Mouse (Mus musculus): ENCODE results near the gene Pih1d1.
"Not testable (repeated sequence)": the region's sequence is repeated elsewhere in the genome, so short reads cannot be mapped to it uniquely, and the experiment has no call there.

The Pih1d1 gene

DNA sequence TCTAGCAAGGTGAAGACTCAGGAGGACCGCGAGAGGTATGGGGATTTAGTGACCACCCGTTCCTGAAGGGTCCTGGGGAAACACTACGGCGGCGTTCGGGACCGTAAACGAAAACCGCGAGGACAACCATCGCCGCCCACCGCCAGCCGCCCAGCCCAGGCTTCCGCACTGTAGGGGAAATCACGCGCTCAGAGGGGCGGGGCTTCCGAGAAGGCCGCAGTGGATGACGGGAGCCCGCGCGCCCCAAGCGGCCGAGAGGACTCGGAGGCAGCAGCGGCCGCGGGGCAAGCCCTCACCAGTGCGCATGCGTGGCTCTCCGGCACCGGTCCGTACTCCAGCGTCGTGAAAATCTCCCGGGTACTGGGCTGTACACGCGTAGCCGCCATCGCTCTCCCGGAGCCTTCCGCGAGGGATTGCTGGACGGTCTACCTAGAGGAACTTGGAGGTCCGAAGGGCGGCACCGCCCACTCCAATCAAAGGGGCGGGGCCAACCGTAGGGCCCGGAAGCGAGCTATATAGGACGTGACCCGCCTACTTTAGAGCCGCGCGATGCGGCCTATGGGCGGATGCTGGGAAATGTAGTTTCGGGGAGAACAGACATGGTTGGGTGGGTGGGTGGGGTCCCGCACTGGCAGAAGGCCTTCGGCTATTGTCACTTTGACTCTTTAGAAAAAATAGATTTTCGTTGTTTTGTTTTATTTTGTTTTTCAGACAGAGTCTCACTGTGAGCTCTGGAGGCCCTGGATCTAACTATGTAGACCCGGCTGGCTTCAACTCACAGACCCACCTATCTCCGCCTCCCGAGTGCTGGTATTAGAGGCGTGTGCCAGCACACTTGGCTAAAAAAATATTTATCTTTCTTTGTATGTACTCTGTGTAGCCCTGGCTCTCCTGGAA lies at the start of gene Pih1d1, which contains the start of gene Aldh16a1:
Gene Pih1d1 (plus strand): TSS at position 208 of the 897 bp plus-strand sequence.
Gene Aldh16a1 (minus strand): TSS at position 489 of the 897 bp plus-strand sequence.
- DNase-seq (ENCODE audit: low spot score in 2 of 2) = peak; percentile 93 to 95

DNA sequence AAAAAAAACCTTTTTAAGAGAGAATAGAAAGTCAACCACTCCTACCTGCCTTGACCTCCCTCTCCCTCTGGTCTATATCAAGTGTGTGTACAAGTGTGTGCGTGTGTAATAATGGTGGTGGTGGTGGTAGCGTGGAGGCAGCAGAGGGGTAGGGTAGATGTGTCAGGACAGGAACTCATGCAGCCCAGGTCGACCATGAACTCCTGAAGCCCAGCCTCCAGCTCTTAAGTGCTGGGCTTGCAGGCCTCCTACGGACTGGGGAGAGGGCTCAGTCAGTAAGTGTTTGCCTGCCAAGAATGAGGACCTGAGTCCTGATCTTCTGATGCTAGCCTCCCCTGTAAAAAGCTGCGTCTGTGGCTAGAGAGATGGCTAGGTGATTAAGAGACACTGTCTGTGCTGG lies 49.2 kb upstream of the Pih1d1 start:
- DNase-seq (ENCODE audit: low spot score in 2 of 2) = no peak

DNA sequence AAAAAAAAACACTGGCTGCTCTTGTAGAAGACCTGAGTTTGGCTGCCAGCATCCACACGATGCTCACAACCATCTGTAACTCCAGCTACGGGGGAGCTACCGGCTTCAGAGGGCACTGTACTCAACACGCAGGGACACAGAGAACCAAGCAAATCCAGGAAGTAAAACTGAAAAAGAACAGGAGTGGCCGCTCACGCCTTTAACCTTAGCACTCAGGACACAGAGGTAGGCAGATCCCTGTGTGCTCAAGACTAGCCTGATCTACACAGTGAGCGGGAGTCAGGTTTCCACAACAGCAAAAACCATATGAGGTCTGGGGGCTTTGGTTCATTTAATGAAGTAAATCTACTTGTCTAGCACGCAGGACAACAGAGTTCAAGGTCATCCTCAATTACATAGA lies 48.6 kb upstream of the Pih1d1 start:
- no peak for DNase-seq (ENCODE audit: low spot score in 2 of 2)

DNA sequence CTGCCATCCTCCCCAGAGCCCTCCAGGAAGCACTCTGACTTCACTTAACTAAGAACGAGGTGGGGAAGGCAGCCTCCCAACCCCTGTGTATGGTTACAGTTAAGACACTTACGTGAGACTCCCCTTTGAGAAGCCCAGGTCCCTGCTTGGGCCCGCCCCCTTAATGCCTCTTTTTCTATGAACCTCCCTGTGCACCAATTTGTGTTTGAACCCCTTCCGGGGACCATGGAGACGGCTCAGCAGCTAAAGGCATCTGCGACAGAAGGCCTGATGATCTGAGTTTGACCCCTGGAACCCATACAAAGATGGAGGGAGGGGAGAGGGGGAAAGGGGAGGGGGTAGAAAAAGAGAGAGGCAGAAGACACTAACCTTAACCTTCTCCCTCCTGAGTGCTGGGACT lies 47.7 kb upstream of the Pih1d1 start:
- DNase-seq (ENCODE audit: low spot score in 2 of 2) = no peak

DNA sequence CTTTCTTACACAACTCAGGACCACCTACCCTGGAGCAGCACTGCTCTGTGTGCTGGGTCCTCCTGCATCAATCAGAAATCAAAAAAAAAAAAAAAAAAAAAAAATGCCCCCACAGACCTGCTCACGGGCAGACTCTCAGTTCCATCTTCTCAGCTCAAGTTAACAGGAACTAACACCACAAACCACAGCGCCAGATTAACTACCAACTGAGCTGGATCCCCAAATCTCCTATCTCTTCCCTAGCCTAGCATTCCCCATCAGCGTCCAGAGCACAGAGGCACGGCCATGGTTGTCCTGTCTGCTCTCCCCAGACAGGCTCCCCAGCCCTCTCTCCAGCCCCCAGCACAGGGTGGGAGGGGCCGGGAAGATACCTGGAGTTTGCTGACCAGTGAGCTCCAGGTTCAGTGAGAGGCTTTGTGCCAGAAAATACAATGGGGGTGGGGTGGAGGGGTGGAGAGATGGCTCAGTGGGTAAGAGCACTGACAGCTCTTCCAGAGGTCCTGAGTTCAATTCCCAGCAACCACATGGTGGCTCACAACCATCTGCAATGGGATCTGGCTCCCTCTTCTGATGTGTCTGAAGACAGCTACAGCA lies 47.0 kb upstream of the Pih1d1 start:
- DNase-seq (ENCODE audit: low spot score in 2 of 2) = no peak

DNA sequence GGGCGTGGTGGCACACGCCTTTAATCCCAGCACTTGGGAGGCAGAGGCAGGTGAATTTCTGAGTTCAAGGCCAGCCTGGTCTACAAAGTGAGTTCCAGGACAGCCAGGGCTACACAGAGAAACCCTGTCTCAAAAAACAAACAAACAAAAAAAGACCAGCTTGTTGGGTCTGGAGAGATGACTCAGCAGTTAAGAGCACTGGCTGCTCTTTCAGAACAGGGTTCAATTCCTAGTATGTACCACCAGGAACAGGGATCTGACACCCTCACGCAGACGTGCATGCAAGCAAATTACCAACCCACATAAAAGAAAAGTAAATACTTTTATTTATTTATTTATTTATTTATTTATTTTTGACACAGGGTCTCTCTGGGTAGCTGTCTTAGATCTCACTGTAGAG lies 44.0 kb upstream of the Pih1d1 start:
- DNase-seq (ENCODE audit: low spot score in 2 of 2) = not testable (repeated sequence)

DNA sequence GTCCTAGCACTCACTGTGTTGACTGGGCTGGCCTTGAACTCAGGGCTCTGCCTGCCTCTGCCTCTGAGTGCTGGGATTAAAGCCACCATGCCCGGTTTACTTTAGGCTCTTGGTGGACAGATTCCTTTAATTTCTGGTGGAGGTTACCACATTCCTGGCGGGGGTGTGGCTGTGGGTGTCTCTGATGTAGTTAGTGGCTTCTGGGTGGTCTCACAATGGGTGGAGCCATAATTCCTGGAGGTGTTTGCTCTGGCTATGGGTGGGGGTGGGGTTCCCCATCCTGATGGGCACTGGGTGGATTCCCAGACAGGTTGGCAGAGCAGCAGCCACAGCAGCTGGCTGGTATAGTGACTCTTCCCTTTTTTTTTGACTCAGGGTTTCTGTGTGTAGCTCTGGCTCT lies 42.2 kb upstream of the Pih1d1 start:
- no peak for DNase-seq (ENCODE audit: low spot score in 2 of 2)

DNA sequence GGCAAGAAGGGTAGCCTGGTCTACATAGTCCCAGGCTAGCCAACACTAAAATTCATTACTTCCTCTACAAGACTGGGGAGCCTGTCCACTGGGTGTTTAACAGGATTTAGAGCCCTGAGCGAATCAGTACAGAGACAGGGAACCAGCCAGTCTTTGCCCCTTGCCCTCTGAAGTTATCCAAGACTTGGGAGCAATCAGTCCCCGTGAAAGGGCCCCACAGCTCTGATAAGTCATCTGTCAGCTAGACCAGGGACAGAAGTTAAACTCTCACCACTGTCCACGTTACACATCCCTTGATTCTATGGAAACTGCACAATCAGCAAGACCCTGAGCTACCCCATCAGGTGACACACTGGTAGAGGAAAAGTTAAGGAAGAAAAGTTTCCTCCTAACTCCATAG lies 41.6 kb upstream of the Pih1d1 start:
- DNase-seq (ENCODE audit: low spot score in 2 of 2) = no peak

DNA sequence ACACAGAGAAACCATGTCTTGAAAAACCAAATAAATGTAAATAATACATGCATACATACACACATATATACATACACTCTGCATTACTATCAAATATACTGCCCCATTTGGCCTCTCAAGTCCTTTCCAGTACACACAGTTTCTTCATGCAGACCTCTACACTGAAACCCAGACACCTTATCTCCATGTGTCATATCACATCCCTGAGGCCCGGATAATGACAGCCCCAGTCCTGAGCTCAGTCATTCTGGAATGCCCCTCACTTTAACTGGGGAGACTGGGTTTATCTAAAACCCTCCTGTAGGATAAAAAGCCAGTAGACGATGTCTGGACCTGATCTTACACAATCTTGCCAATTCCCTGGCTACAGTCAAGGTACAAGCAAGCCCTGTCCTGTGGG lies 40.6 kb upstream of the Pih1d1 start:
- DNase-seq (ENCODE audit: low spot score in 2 of 2) = no peak

DNA sequence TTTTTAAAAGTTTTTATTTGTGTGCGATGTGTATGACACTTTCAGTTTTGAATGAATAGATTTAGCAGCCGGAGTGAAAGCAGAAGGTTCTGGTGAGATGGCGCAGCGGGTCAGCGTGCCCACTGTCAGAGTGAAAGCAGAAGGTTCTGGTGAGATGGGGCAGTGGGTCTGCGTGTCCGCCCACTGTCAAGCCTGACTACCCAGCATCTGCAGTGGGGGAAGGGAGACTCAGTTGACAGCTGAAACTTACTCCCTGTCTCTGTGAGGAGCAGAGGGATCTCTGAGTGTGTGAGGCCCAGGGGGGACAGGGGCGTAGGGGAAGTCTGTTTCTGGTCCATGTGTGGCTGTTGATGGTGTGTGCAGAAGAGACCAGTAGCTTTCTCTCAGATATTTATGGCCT lies 36.5 kb upstream of the Pih1d1 start:
- no peak for DNase-seq (ENCODE audit: low spot score in 2 of 2)

DNA sequence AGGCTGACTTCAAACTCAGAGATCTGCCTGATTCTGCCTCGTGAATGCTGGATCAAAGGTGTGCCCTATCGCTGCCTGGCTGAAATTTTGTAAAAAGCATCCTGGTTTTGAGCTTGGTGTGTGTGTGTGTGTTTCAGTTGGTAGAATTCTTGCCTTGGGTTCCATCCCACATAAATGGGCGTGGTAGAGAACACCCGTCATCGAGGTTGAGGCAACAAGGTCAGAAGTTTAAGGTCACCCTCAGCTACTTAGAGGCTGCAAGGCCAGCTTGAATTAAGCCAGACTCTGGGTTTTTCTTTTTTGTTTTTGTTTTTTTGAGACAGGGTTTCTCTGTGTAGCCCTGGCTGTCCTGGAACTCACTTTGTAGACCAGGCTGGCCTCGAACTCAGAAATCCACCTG lies 35.8 kb upstream of the Pih1d1 start:
- no peak for DNase-seq (ENCODE audit: low spot score in 2 of 2)

DNA sequence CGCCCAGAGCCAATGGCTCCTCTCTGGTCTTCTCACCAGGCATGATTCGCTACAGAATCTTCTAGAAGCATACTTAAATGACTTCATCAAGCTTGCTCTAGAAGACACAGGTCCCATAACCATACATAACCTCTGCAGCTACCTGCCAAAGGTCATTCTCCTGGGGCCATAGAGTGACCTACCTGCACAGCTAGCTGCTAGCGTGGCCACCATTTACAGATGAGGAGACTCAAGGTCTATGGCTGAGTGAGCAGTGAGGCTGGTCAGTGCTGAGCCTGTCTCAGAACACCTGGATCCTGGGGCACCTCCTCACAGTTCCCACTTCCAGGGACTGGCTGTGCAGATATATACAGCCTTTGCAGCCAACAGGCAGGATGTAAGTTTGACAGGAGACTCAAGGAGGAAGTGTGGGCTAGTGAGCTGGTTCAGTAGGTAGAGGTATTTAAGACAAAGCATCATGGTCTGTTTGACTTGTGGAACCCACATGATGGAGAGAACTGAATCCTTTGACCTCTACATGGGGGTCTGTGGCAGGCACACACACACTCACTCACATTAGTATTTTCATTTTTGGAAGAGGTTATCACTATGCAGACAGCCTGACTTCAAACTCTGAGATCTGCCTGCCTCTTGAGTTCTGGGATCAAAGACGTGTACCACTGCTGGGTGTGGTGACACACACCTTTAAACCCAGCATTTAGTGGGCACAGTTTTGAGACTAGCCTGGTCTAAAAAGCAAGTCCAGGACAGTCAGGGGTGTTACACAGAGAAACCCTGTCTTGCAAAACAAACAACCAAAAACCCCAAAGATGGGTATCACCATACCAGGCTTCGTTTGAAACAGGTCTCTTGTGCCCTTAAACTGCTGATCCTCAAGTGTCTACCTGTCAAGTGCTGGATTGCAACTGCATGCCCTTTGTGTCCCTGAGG lies 34.1 kb upstream of the Pih1d1 start:
- DNase-seq (ENCODE audit: low spot score in 2 of 2) = no peak

DNA sequence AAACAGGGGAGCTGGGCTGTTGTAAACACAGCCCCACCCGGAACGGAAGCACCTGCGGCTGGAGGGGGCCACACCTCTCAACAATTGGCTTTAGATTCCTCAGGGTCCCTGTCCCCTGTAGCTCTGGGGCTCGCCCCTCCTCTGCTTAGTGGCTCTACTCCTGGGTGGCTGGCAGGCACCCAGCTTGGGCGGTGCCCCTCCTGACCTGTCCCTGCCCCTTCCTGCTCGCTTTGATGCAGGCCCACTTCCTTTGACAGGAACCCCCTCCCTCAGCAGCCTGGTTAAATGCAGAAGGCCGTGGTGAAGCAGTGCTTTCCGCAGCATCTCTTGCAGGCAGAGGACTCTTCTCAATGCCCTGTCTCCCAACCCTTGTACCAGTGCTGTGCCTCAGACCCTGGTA lies 32.7 kb upstream of the Pih1d1 start:
- peak; percentile 61 to 63 for DNase-seq (ENCODE audit: low spot score in 2 of 2)

DNA sequence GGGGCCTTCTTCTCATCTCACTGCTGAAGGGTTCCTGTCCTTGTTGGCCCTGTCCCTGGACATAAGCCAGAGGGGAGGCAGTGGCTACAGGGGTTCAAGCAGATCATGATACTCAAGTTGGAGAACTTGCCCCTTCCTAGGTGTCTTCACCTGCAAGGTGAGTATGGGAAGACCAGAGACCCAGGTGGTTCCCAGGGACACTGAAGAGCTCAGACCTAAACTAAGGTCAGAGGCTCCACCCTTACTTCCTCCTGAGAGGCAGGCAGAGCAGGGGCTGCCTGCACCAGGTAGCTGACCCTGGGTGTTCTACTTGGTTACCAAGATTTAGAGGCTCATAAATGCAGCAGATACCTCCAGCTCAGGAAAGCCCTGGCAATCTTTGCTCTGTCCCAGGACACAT lies 32.1 kb upstream of the Pih1d1 start:
- DNase-seq (ENCODE audit: low spot score in 2 of 2) = no peak

DNA sequence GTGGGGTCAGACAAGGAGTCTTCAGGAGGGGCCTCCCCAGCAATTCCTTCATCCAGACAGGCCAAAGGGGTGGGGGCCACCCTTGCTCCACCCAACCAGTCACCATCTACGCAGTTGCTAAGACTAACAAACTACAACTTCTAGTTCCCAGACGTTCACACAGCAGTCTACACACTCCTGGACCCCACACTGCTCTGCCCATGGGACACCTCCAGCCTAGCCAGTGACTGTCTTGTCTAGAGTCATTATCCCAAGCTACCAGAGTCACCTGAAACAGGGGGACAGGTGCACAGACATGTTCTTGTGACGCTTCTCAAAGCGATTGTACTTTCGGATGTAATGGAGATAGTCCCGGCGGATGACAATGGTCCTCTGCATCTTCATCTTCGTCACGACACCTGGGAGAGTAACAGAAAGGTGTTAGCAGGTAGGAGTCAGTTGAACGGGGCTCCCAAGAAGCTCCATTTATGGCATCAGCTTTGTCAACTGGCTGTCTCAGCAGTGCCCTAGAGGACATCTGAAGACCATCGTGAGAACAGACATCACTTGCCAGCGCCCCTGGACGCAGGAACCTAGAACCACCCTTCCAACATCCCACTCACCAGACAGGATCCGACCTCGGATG lies 31.4 kb upstream of the Pih1d1 start:
- no peak for DNase-seq (ENCODE audit: low spot score in 2 of 2)

DNA sequence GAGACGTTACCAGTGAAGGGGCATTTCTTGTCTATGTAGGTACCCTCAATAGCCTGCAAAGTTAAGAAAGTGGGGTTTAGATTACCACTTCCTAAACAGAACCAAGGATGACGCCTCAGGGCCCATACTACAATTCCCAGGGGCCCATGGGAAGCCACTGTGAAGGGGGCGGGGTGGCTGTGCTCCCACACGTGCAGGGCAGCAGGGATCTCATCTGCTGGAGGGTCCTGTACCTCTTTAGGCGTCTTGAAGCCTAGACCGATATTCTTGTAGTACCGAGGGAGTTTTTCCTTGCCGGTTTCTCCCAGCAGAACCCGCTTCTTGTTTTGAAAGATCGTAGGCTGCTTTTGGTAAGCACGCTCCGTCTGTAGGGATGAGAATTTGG lies 30.9 kb upstream of the Pih1d1 start:
- no peak for DNase-seq (ENCODE audit: low spot score in 2 of 2)

DNA sequence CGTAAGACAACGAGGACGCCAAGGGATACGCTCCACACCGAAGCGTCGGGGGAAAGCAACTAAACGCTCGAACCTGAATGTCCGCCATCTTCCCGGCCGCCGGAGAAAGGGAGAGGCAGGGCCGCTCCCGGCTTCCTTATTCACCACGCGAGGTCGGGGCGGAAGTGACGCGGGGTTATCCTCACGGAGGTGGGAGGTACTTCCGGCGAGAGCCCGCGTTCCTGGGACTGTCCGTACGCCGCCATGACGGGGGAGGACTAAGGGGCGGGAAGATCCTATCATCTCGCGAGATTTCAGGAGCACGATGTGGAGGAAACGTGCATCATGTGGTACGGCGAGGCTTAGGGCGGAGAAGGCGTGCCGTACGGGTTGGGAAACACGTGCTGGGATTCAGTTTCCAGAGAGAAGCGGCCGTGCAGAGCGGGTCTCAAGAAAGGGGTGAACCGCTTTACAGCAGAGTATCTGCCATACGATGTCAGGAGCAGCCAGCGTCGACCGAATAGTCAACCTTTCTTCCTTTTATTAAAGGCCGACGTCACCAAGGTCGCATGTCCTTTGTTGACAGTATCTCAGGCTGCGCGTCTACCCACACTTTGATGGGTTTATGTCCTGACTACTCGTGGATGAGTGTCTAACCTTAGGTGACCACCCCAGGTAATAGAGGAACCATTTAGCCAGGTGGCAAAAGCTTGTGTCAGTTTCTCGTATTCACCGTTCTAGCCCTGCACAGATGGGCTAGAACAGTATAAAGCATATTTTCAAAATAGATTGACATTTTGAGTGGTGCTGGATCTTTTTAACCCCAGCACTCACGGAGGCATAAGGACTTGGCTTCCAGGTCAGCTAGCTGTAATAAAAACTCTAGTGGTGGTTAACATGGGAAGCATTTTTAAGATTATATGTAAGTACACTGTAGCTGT lies 29.6 kb upstream of the Pih1d1 start, which contains the start of gene Rps11:
Gene Rps11 (minus strand): TSS at position 216 of the 920 bp plus-strand sequence.
- peak; percentile 95 to 98 for DNase-seq (ENCODE audit: low spot score in 2 of 2)

DNA sequence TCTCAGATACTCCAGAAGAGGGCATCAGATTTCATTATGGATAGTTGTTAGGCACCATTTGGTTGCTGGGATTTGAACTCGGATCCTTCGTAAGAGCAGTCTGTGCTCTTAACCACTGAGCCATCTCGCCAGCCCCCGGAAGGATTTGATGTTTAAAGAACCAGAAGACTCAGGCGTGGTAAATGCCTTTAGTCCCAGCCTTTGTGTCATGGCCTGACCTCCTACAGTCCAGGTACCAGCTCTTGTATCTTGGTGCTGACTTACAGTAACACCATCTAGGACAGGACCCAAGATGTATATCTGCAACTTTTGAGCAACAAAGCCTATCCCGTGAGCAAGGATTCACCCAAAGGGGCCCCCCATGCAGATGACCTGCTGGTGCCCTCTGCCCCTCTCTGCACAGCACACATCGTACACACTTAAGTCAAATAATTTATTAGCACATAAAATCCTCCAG lies 28.9 kb upstream of the Pih1d1 start:
- DNase-seq (ENCODE audit: low spot score in 2 of 2) = no peak

DNA sequence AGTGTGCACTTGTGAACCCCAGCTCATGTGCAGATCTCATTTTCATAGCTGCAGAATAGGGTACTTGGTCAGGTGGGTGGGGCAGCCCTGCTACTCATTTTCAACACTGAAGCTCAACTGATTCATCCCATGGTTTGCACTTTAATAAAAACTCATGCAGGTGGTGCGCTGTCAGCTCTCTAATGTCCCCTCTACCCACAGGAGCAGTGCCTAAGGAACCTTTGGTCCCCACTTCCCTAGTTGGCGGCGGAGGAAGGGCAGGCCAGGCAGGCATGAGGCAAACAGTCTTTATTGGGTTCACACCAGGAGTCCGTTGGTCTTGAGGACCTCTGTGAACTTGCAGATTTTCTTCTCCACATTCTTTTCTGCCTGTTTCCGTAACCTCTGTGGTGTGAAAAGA lies 28.5 kb upstream of the Pih1d1 start:
- not testable (repeated sequence) for DNase-seq (ENCODE audit: low spot score in 2 of 2)

DNA sequence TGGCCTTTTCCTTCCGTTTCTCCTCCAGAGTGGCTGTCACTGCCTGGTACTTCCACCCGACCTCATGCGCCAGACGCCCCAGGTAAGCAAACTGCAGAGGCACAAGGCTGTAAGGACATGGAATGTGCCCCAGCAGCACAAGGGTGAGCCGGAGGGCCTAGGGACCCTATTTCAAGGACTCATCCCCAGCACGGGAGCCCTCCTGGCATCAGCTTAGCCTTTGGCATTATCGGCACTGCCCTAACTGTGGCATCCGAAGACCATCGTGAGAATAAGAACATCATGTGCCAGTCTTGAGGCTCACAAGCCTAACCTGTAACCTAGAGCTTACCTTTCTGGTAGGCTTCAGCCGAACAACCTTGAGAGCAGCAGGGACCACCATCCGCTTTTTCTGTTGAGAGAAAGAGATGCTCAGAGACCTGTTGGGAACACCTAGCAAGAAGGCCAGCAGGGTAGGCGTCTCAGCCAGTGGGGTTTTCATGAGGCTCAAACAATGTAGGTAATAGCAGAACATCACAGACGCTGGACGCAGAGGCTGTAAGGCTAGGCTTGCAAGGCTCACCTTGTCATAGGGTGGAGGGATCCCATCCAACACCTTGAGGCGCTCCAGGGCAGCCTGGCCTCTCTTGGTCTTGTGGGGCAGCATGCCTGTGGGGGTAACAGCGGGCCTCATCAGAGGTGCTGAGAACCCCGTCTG lies 27.8 kb upstream of the Pih1d1 start:
- no peak for DNase-seq (ENCODE audit: low spot score in 2 of 2)

Data from spleen, postnatal 14 days (tissue).